Mouse (Mus musculus) lung, postnatal 0 days (tissue): ENCODE measurements around the gene Gm11444.

Source experiments
- CTCF ChIP-seq: IDR thresholded peaks from 2 replicates; pipeline ENCODE4 v1.5.1; 2016; ENCODE audit warnings: antibody characterized with exemption, mild to moderate bottlenecking
- EP300 ChIP-seq: IDR thresholded peaks from 2 replicates; pipeline ENCODE4 v1.6.1; 2016; ENCODE audit warnings: antibody characterized with exemption, mild to moderate bottlenecking, control low read depth

DNA sequence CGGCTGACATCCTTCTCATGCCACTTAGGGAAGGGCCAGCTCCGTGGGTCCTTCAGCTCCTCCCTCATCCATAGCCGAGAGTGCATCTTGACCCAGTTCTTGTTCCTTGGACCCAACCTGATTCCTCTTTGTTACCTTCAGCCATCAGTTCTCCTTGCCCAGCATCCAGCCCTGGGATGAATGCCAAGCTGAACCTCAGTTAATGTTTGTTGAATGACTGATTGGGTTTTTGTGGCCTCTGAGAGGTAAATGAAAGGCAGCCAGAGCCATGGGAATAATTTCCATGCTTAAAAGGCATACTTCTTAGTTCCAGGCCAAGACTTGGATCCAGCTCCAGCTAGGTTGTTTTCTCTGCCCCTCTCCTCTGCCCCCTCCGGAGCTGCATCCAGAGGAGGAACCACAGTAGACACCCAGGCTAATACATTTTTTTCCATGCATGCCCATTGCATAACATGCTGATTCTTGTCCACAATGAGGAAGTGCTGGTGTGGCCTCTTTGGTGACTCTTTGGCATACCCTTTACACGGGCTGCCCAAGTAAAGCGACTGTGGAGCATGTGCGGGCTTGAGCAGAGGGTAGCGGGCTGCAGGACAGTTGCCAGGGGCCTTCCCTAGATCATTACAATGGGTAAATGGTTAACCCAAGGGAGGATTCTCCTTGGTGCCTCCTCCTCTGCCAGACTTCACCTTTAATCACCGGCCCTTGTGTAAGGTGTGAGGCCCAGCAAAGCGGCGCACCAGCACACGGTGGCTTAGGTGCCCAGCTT is 37.7 kb downstream of the Gm11444 start:
- TF ChIP-seq CTCF (no peak), EP300 (no peak)
